Mouse (Mus musculus) adrenal gland, adult 18-20 months (tissue): ENCODE data around the gene Chrnb4. TPM values are rescaled to one million over a fixed set of nuclear protein-coding genes. Genes with fewer than 3 reads are reported as not detected.

ENCODE experiments used
- DNase-seq, 2 experiments: peaks; one replicate each; pipeline ENCODE4 v3.0.0; 2021 to 2022; ENCODE audit warnings: low spot score in 2 of 2
- total RNA-seq, 2 experiments: library from RNA; stranded (reverse); gene quantifications; 1 replicate in 1 of 2; 2 replicates in 1 of 2; pipeline ENCODE4 v1.2.3; 2021

Chrnb4 gene
- total RNA-seq, 2 experiments from 2014 or later, result 7.7 to 10.6 TPM

GRCm38 (mm10) chr9:55023902-55024583 lies 24.5 kb downstream of the Chrnb4 start:
- DNase-seq, result peak; percentile 85 to 86

- no peak for DNase-seq
These were observed 25.3 kb downstream of the Chrnb4 start for GRCm38 (mm10) chr9:55023326-55023725.

- no peak for DNase-seq
These were observed 31.7 kb downstream of the Chrnb4 start for GRCm38 (mm10) chr9:55016926-55017325.

- DNase-seq, result no peak
These were observed 37.8 kb downstream of the Chrnb4 start for GRCm38 (mm10) chr9:55010588-55011350.

- no peak for DNase-seq
These were observed 38.9 kb downstream of the Chrnb4 start for GRCm38 (mm10) chr9:55009692-55010091.

- DNase-seq, result no peak
These were observed 45.0 kb downstream of the Chrnb4 start for GRCm38 (mm10) chr9:55003609-55004008.

- no peak for DNase-seq
These were observed 52.9 kb downstream of the Chrnb4 start for GRCm38 (mm10) chr9:54995645-54996044.

GRCm38 (mm10) chr9:54994381-54994780 lies 54.2 kb downstream of the Chrnb4 start:
- no peak for DNase-seq

- no peak for DNase-seq
These were observed 58.2 kb downstream of the Chrnb4 start for GRCm38 (mm10) chr9:54990362-54990761.

- DNase-seq, result no peak
These were observed 66.2 kb downstream of the Chrnb4 start for GRCm38 (mm10) chr9:54982401-54982800.

GRCm38 (mm10) chr9:54981291-54982191 lies 67.0 kb downstream of the Chrnb4 start:
- DNase-seq, result peak in 1 of 2 experiments; percentile 9

GRCm38 (mm10) chr9:54980674-54981073 lies 67.9 kb downstream of the Chrnb4 start, which contains the start of gene Chrna5:
Gene Chrna5 (plus strand): TSS chr9:54980880.
- no peak for DNase-seq

Other genes with a start within 250 kb of the Chrnb4 start
- gene Ireb2, start 185.0 kb downstream of the Chrnb4 start, total RNA-seq, result 10 to 100 TPM; 30.7 to 42.8 TPM
- 1 to 10 TPM; 1.6 to 2.1 TPM for gene Hykk, start 131.5 kb downstream of the Chrnb4 start, total RNA-seq
- gene Psma4, start 98.0 kb downstream of the Chrnb4 start, total RNA-seq, result 100 to 1,000 TPM; 162 to 186 TPM
- not detected for gene AY074887, start 97.8 kb downstream of the Chrnb4 start, total RNA-seq
- gene Chrna5, start 67.9 kb downstream of the Chrnb4 start, total RNA-seq, result 1 to 10 TPM in 1 of 2 experiments, under 1 TPM in 1; 0.46 to 1.6 TPM
- 10 to 100 TPM; 15.0 to 21.7 TPM for gene Chrna3, start 22.2 kb downstream of the Chrnb4 start, total RNA-seq
- gene Ube2q2, start 100.1 kb upstream of the Chrnb4 start, total RNA-seq, result 10 to 100 TPM; 49.9 to 62.1 TPM
- 10 to 100 TPM; 31.5 to 33.8 TPM for gene Fbxo22, start 160.1 kb upstream of the Chrnb4 start, total RNA-seq